8 mouse cellular contexts compared by ENCODE assay signal in the genomic region with DNA sequence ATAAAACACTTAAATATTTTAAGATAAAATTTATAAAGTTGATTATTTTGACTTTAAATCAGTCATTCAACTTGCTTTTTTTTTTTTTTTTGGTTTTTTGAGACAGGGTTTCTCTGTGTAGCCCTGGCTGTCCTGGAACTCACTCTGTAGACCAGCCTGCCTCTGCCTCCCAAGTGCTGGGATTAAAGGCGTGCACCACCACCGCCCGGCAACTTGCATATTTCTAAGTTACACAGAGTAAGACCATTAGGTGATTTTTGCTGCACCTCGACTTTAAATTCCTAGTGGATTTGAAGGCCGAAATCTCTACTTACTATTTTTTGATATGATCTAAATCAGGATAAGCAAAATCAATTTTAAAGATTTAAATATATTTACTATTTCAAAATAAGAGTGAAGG. TPM values are rescaled to one million over a fixed set of nuclear protein-coding genes. Genes with fewer than 3 reads are reported as not detected.
DNase-seq lines count a peak whose midpoint lies in the region; ATAC-seq and TF ChIP-seq lines count a peak whose summit lies in the region.

No protein-coding gene starts in this region.

- H3K4me1 ChIP-seq in kidney, postnatal 0 days (replicated peaks; ENCODE audit: insufficient read depth, low read length), result 0 out of 2 replicates have a peak, but pooled peaks cover 3% of the 10 kb centered on the region
- peaks cover 6% of the 10 kb centered on the region for H3K4me1 ChIP-seq in embryonic facial prominence, embryonic 15.5 days
- no peaks in the 10 kb centered on the region; the same call in 1 of the 2 replicates for H3K4me1 ChIP-seq in hindbrain, postnatal 0 days (ENCODE audit: insufficient read depth, low read length)
- peaks cover 5% of the 10 kb centered on the region for H3K4me1 ChIP-seq in midbrain, embryonic 16.5 days (ENCODE audit: control insufficient read depth, insufficient read depth, low read length)

- H3K27ac ChIP-seq in kidney, postnatal 0 days, result no peak overlapping the region
- no peak overlapping the region for H3K27ac ChIP-seq in embryonic facial prominence, embryonic 15.5 days (replicated peaks)
- H3K27ac ChIP-seq in hindbrain, postnatal 0 days, result peak overlapping the region; percentile 74; the same call in 1 of the 2 replicates
- H3K27ac ChIP-seq in midbrain, embryonic 16.5 days (ENCODE audit: low read length), result no peak overlapping the region; the same call in 1 of the 2 replicates

- ATAC-seq in kidney, postnatal 0 days (replicated peaks; ENCODE audit: low FRiP score, low read depth), result no peak
- ATAC-seq in embryonic facial prominence, embryonic 15.5 days (ENCODE audit: insufficient number of reproducible peaks, low FRiP score, low TSS enrichment, low read depth), result no peak
- no peak for ATAC-seq in hindbrain, postnatal 0 days
- ATAC-seq in midbrain, embryonic 16.5 days, result no peak
- no peak for ATAC-seq in megakaryocyte-erythroid progenitor cell, adult 5-6 weeks (replicated peaks; ENCODE audit: low FRiP score, low TSS enrichment, poor library complexity, severe bottlenecking)

- H3K9ac ChIP-seq in kidney, postnatal 0 days (ENCODE audit: low read depth, low read length), result no peak overlapping the region
- no peak overlapping the region for H3K9ac ChIP-seq in embryonic facial prominence, embryonic 15.5 days
- peak overlapping the region; percentile 64 for H3K9ac ChIP-seq in hindbrain, postnatal 0 days (replicated peaks; ENCODE audit: low read length)
- peak overlapping the region; percentile 70 for H3K9ac ChIP-seq in midbrain, embryonic 16.5 days (ENCODE audit: low read depth, low read length)

- peak overlapping the region; percentile 74 for H3K4me3 ChIP-seq in kidney, postnatal 0 days (replicated peaks; ENCODE audit: low read depth, low read length)
- H3K4me3 ChIP-seq in embryonic facial prominence, embryonic 15.5 days (replicated peaks), result peak overlapping the region; percentile 82
- H3K4me3 ChIP-seq in hindbrain, postnatal 0 days (ENCODE audit: low read length), result peak overlapping the region; percentile 83
- peak overlapping the region; percentile 78 for H3K4me3 ChIP-seq in midbrain, embryonic 16.5 days (ENCODE audit: low read depth, low read length)

- no peaks in the 10 kb centered on the region for H3K36me3 ChIP-seq in kidney, postnatal 0 days (ENCODE audit: insufficient read depth, low read length)
- H3K36me3 ChIP-seq in embryonic facial prominence, embryonic 15.5 days, result no peaks in the 10 kb centered on the region
- H3K36me3 ChIP-seq in hindbrain, postnatal 0 days (ENCODE audit: insufficient read depth, low read length), result no peaks in the 10 kb centered on the region
- no peaks in the 10 kb centered on the region for H3K36me3 ChIP-seq in midbrain, embryonic 16.5 days (ENCODE audit: control insufficient read depth, insufficient read depth, low read length)

- no peak for TF ChIP-seq CTCF in kidney, postnatal 0 days (IDR thresholded peaks at IDR 0.05; ENCODE audit: low read depth)
- TF ChIP-seq CTCF in hindbrain, postnatal 0 days (IDR thresholded peaks at IDR 0.05; ENCODE audit: low read depth), result no peak

- DNase-seq in kidney, postnatal 0 days (ENCODE audit: low spot score), result no peak
- DNase-seq in kidney, adult 9 months, result no peak
- DNase-seq in hindbrain, postnatal 0 days (ENCODE audit: low spot score), result no peak
- no peak for DNase-seq in lung, adult 18-20 months
- DNase-seq in testis, postnatal 10 days (ENCODE audit: low spot score), result no peak

- H3K4me2 ChIP-seq in kidney, postnatal 0 days (ENCODE audit: low read length), result peak overlapping the region; percentile 86
- H3K4me2 ChIP-seq in embryonic facial prominence, embryonic 15.5 days (replicated peaks), result peak overlapping the region; percentile 70
- H3K4me2 ChIP-seq in hindbrain, postnatal 0 days (ENCODE audit: low read depth, low read length), result peak overlapping the region; percentile 87
- peak overlapping the region; percentile 84; the same call in 1 of the 2 replicates for H3K4me2 ChIP-seq in midbrain, embryonic 16.5 days (ENCODE audit: low read length)

- 86% methylated on average over 5 of the region's 5 CpGs for WGBS in kidney, postnatal 0 days
- WGBS in embryonic facial prominence, embryonic 15.5 days, result 80% methylated on average over 5 of the region's 5 CpGs
- 90% methylated on average over 5 of the region's 5 CpGs for WGBS in hindbrain, postnatal 0 days
- WGBS in midbrain, embryonic 16.5 days, result 84% methylated on average over 5 of the region's 5 CpGs

- no peaks in the 10 kb centered on the region for H3K9me3 ChIP-seq in kidney, postnatal 0 days (replicated peaks; ENCODE audit: low read length)
- H3K9me3 ChIP-seq in embryonic facial prominence, embryonic 15.5 days (replicated peaks), result no peaks in the 10 kb centered on the region
- no peaks in the 10 kb centered on the region for H3K9me3 ChIP-seq in hindbrain, postnatal 0 days (ENCODE audit: low read length)
- H3K9me3 ChIP-seq in midbrain, embryonic 16.5 days (replicated peaks; ENCODE audit: control insufficient read depth, low read length, poor library complexity, severe bottlenecking), result no peaks in the 10 kb centered on the region

- H3K27me3 ChIP-seq in kidney, postnatal 0 days (ENCODE audit: insufficient read depth, low read length), result no peaks in the 10 kb centered on the region
- 0 out of 2 replicates have a peak, but pooled peaks cover 3% of the 10 kb centered on the region for H3K27me3 ChIP-seq in embryonic facial prominence, embryonic 15.5 days
- H3K27me3 ChIP-seq in hindbrain, postnatal 0 days (ENCODE audit: insufficient read depth, low read length), result no peaks in the 10 kb centered on the region
- no peaks in the 10 kb centered on the region for H3K27me3 ChIP-seq in midbrain, embryonic 16.5 days (ENCODE audit: control insufficient read depth, insufficient read depth, low read depth, low read length)

RNA-seq across cellular contexts. Expression of gene Bckdhb, which starts 0.6 kb away (rescaled TPM):
- 50.6 and 50.7 TPM in 2 replicates for polyA plus RNA-seq in kidney, postnatal 0 days (2015; fragmentation: Nextera tagmentation; extraction: Ambion mirVana)
- polyA plus RNA-seq in embryonic facial prominence, embryonic 15.5 days (2015; fragmentation: Nextera tagmentation; extraction: Ambion mirVana), result 38.8 and 42.3 TPM in 2 replicates
- 22.1 and 23.4 TPM in 2 replicates for total RNA-seq in hindbrain, postnatal 0 days (2014; rRNA removed)
- polyA plus RNA-seq in hindbrain, postnatal 0 days (2015; fragmentation: Nextera tagmentation; extraction: Ambion mirVana), result 40.3 and 42.5 TPM in 2 replicates
- 29.7 and 32.0 TPM in 2 replicates for polyA plus RNA-seq in midbrain, embryonic 16.5 days (2015; fragmentation: Nextera tagmentation; extraction: Ambion mirVana)
- total RNA-seq in megakaryocyte-erythroid progenitor cell, adult 5-6 weeks (2014; fragmentation: Nextera tagmentation), result 20.0 and 40.7 TPM in 2 replicates
- 12.2 and 13.8 TPM in 2 replicates for total RNA-seq in megakaryocyte-erythroid progenitor cell, adult 5-6 weeks (2017)

Comparison
In these comparisons a context has a peak if more than half of its experiments do, and no peak if none do; other contexts are left out.
1. H3K9ac ChIP-seq: peak in hindbrain, postnatal 0 days (single experiment) and midbrain, embryonic 16.5 days (single experiment); none in kidney, postnatal 0 days (single experiment) and embryonic facial prominence, embryonic 15.5 days (single experiment).
2. Peak in every context shown above with its lines, with median percentiles within 50 percentile points of each other: H3K4me2 ChIP-seq and H3K4me3 ChIP-seq.